Mouse (Mus musculus) hindbrain, embryonic 12.5 days (tissue): Measurements from ENCODE around the gene Pcnx. TPM values are rescaled to one million over a fixed set of nuclear protein-coding genes. Genes with fewer than 3 reads are reported as not detected.

ENCODE experiments used
- ATAC-seq: fragments of 200-750 bp; cut with Nextera tagmentation; 2 replicates; pipeline ENCODE4 v1.8.0; 2017; ENCODE audit warnings: moderate TSS enrichment; ENCODE audit not compliant: low FRiP score
- H3K27ac ChIP-seq: fragments of 300-500 bp; sonication (generic); 2 replicates; pipeline ENCODE4 v1.5.1; 2016; ENCODE audit warnings: mild to moderate bottlenecking
- H3K27me3 ChIP-seq: fragments of 300-500 bp; sonication (generic); 2 replicates; pipeline ENCODE4 v1.6.1; 2016; ENCODE audit warnings: mild to moderate bottlenecking
- H3K36me3 ChIP-seq: fragments of 300-500 bp; sonication (generic); 2 replicates; pipeline ENCODE4 v1.6.1; 2016; ENCODE audit warnings: mild to moderate bottlenecking
- H3K4me1 ChIP-seq: fragments of 300-500 bp; sonication (generic); 2 replicates; pipeline ENCODE4 v1.6.1; 2016
- H3K4me2 ChIP-seq: fragments of 300-500 bp; sonication (generic); replicated peaks from 2 replicates; pipeline ENCODE4 v1.6.1; 2016; ENCODE audit warnings: mild to moderate bottlenecking
- H3K4me3 ChIP-seq: fragments of 300-500 bp; sonication (generic); 2 replicates; pipeline ENCODE4 v1.5.1; 2016; ENCODE audit warnings: mild to moderate bottlenecking
- H3K9ac ChIP-seq: fragments of 300-500 bp; sonication (generic); 2 replicates; pipeline ENCODE4 v1.6.1; 2016; ENCODE audit warnings: mild to moderate bottlenecking, moderate library complexity
- H3K9me3 ChIP-seq: fragments of 300-500 bp; sonication (generic); replicated peaks from 2 replicates; pipeline ENCODE4 v1.6.1; 2016; ENCODE audit warnings: mild to moderate bottlenecking
- WGBS: fragments of 180-500 bp; shearing (Covaris S2); methylation state at CpG from one replicate; pipeline ENCODE4 v1.1.7; 2016; 5-methylcytosine and 5-hydroxymethylcytosine counted together
- polyA plus RNA-seq: library from polyadenylated mRNA; unstranded; fragments of >200 nt; fragmentation: Nextera tagmentation; extraction: Ambion mirVana; gene quantifications from 2 replicates; pipeline ENCODE4 v1.2.1, GENCODE M21; 2016

Pcnx gene
- polyA plus RNA-seq, 1 experiment from 2014 or later, result 13.1 TPM

GRCm38 (mm10) chr12:81857251-81857650 is 2.6 kb upstream of the Pcnx start:
- Histone ChIP-seq H3K27ac (no peak overlapping the region), H3K36me3 (no peaks in the 10 kb centered on the region), H3K9ac (no peak overlapping the region), H3K4me1 (peaks cover 19% of the 10 kb centered on the region), H3K27me3 (peaks cover 6% of the 10 kb centered on the region; the same call in 1 of the 2 replicates), H3K4me2 (no peak overlapping the region), H3K4me3 (no peak overlapping the region), H3K9me3 (no peaks in the 10 kb centered on the region)
- ATAC-seq, result no peak
- 38% methylated on average over 4 of the region's 4 CpGs for WGBS

GRCm38 (mm10) chr12:81857978-81858569 is 1.7 kb upstream of the Pcnx start:
- Histone ChIP-seq H3K9ac (no peak overlapping the region), H3K4me3 (no peak overlapping the region), H3K27me3 (peaks cover 6% of the 10 kb centered on the region; the same call in 1 of the 2 replicates), H3K9me3 (no peaks in the 10 kb centered on the region), H3K4me2 (no peak overlapping the region), H3K36me3 (no peaks in the 10 kb centered on the region), H3K27ac (no peak overlapping the region), H3K4me1 (peaks cover 26% of the 10 kb centered on the region)
- WGBS, result 60% methylated on average over 8 of the region's 8 CpGs
- ATAC-seq, result no peak

GRCm38 (mm10) chr12:81860308-81861181 is 722 bp downstream of the Pcnx start:
- peaks cover 26% of the 10 kb centered on the region for H3K4me1 ChIP-seq
- H3K36me3 ChIP-seq, result no peaks in the 10 kb centered on the region
- peaks cover 6% of the 10 kb centered on the region; the same call in 1 of the 2 replicates for H3K27me3 ChIP-seq
- ATAC-seq, result peak; percentile 85
- peak overlapping the region; percentile 98 for H3K4me3 ChIP-seq
- peak overlapping the region; percentile 68 for H3K4me2 ChIP-seq
- no peaks in the 10 kb centered on the region for H3K9me3 ChIP-seq
- peak overlapping the region; percentile 97 for H3K27ac ChIP-seq
- H3K9ac ChIP-seq, result peak overlapping the region; percentile 98
- under 1% methylated on average over 93 of the region's 107 CpGs for WGBS

GRCm38 (mm10) chr12:81861199-81862085 is 1.6 kb downstream of the Pcnx start:
- Histone ChIP-seq H3K4me2 (peak overlapping the region; percentile 68), H3K4me1 (peaks cover 26% of the 10 kb centered on the region), H3K36me3 (no peaks in the 10 kb centered on the region), H3K9ac (peak overlapping the region; percentile 98), H3K27ac (peak overlapping the region; percentile 97; the same call in 1 of the 2 replicates), H3K9me3 (no peaks in the 10 kb centered on the region), H3K4me3 (peak overlapping the region; percentile 98), H3K27me3 (peaks cover 3% of the 10 kb centered on the region; the same call in 1 of the 2 replicates)
- WGBS, result 22% methylated on average over 18 of the region's 18 CpGs
- ATAC-seq, result no peak

DNA sequence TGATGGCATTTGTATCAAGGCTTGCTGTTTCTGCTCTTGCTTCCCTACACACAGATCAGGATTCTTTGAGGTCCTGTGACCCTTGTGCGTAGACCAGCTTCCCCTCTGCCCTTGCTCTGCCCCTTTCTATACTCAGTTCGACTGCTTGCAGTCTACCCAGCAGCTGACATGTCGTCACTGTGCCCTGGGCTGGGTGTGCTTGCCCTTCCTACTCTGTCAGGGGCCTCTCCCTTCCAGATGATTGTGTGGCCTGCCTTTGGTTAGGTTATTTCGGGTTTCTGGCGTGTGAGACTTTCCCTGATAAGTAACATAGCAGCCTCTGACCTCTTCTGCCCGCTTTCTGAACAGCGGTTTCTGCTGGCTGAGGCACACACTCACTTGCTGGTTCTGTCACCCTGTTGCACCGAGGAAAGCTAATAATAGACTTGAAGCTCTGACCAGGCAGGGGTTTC is 2.6 kb downstream of the Pcnx start:
- no peaks in the 10 kb centered on the region for H3K27me3 ChIP-seq
- ATAC-seq, result no peak
- peak overlapping the region; percentile 98 for H3K4me3 ChIP-seq
- H3K9me3 ChIP-seq, result no peaks in the 10 kb centered on the region
- no peak overlapping the region for H3K27ac ChIP-seq
- H3K4me1 ChIP-seq, result peaks cover 23% of the 10 kb centered on the region
- whole genome bisulfite sequencing, result 35% methylated on average over 8 of the region's 8 CpGs
- peak overlapping the region; percentile 68 for H3K4me2 ChIP-seq
- H3K9ac ChIP-seq, result peak overlapping the region; percentile 37
- no peaks in the 10 kb centered on the region for H3K36me3 ChIP-seq

DNA sequence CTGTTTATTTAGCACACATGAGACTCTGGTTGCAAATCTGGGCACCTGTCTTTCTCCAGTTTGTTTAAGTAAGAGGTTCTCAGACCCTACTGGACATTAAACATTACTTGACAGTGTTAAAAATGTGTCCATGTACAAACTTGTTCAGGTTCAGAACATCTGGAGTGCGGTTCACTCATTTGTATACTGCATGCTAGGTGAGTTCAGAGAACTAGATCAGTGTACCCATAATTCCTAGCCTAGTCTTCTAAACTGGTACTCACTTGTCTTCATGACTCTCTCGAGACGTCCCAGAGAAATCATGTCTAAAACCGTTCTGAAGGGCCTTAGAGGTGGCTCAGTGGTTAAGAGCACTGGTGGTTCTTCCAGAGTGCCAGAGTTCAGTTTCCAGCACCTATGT is 4.1 kb downstream of the Pcnx start:
- Histone ChIP-seq H3K4me1 (peaks cover 21% of the 10 kb centered on the region), H3K4me3 (no peak overlapping the region), H3K4me2 (no peak overlapping the region), H3K27me3 (no peaks in the 10 kb centered on the region), H3K9me3 (no peaks in the 10 kb centered on the region), H3K36me3 (no peaks in the 10 kb centered on the region), H3K9ac (no peak overlapping the region), H3K27ac (no peak overlapping the region)
- 91% methylated on average over 4 of the region's 4 CpGs for WGBS
- ATAC-seq, result no peak

DNA sequence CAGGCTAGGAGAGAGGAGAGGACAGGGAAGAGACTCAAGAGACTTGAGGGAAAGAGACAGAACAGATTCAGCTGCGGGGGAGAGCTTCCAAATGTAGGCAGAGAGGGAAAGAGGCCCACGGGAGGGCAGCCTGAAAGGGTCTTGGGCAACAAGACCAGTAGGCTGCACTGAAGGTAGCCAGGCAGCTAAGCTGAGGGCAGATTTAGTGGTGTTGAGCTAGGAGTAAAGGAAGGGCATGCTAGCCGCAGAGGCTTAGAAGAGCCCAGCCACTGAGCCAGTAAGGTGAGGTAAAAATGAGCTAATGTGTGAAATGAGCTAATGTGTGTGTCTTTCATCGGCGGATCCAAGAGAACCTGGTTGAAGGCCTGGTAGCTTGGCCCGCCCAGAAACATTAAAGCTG is 5.4 kb downstream of the Pcnx start:
- no peak overlapping the region for H3K9ac ChIP-seq
- WGBS, result 91% methylated on average over 6 of the region's 6 CpGs

GRCm38 (mm10) chr12:81867316-81867715 is 7.5 kb downstream of the Pcnx start:
- WGBS, result 91% methylated on average over 4 of the region's 4 CpGs
- no peak for ATAC-seq
- Histone ChIP-seq H3K36me3 (no peaks in the 10 kb centered on the region), H3K27ac (no peak overlapping the region), H3K9me3 (no peaks in the 10 kb centered on the region), H3K4me1 (peaks cover 18% of the 10 kb centered on the region), H3K27me3 (no peaks in the 10 kb centered on the region), H3K4me2 (no peak overlapping the region), H3K4me3 (no peak overlapping the region), H3K9ac (no peak overlapping the region)

More for the DNA sequence above, 5.4 kb downstream of the Pcnx start:
- H3K9me3 ChIP-seq, result no peaks in the 10 kb centered on the region
- ATAC-seq, result no peak
- no peak overlapping the region for H3K4me2 ChIP-seq
- no peak overlapping the region for H3K27ac ChIP-seq
- H3K27me3 ChIP-seq, result no peaks in the 10 kb centered on the region
- peaks cover 24% of the 10 kb centered on the region for H3K4me1 ChIP-seq
- H3K36me3 ChIP-seq, result no peaks in the 10 kb centered on the region
- H3K4me3 ChIP-seq, result no peak overlapping the region

DNA sequence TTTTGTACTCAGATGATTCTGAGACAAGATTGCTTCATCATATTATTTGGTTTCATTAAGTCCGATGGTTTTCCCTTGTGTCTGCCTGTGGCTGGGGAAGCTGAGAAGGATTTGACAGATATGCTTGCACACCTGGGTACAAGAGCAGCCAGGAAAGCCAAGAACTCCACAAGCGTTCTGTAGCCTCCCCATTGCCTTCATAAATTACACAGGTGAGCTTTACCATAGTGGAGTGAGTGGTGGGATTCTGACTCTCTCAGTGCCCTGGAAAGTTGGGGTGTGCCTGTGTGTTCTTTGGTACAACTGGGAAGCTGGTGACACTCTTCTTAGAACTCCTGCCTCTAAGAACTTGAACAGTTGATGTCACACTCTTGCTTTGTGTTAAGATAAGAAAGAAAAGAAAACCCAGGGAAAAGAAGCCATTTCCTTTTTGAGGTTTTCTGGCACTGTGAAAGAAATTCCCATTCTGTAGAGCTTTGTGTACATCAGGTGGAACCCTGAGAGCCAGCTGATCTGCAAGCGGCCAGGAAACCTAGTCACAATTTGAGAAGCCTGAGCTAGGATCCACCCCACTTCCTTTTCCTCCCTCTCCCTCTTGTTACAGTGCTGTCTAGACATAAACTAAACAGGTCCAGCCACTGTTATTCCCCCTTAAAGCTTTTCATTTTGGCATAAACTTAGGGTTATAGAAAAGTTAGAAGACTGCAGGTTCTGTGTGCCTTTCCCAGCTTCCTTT is 9.6 kb downstream of the Pcnx start:
- 84% methylated on average over 3 of the region's 3 CpGs for WGBS

GRCm38 (mm10) chr12:81873345-81873744 is 13.5 kb downstream of the Pcnx start:
- no peak for ATAC-seq
- Histone ChIP-seq H3K4me3 (no peak overlapping the region), H3K9me3 (no peaks in the 10 kb centered on the region), H3K27ac (no peak overlapping the region), H3K27me3 (no peaks in the 10 kb centered on the region), H3K36me3 (no peaks in the 10 kb centered on the region), H3K4me2 (no peak overlapping the region), H3K9ac (no peak overlapping the region), H3K4me1 (peaks cover 20% of the 10 kb centered on the region)
- 57% methylated on average over 4 of the region's 4 CpGs for WGBS

More for the DNA sequence above, 9.6 kb downstream of the Pcnx start:
- Histone ChIP-seq H3K4me1 (peaks cover 20% of the 10 kb centered on the region), H3K27me3 (no peaks in the 10 kb centered on the region), H3K9me3 (no peaks in the 10 kb centered on the region), H3K4me2 (no peak overlapping the region), H3K4me3 (no peak overlapping the region), H3K9ac (no peak overlapping the region), H3K27ac (no peak overlapping the region), H3K36me3 (no peaks in the 10 kb centered on the region)
- ATAC-seq, result no peak

- WGBS, result 100% methylated on average over 3 of the region's 3 CpGs
- no peak overlapping the region for H3K4me3 ChIP-seq
- no peak for ATAC-seq
- peaks cover 7% of the 10 kb centered on the region for H3K4me1 ChIP-seq
- no peaks in the 10 kb centered on the region for H3K27me3 ChIP-seq
- no peaks in the 10 kb centered on the region for H3K9me3 ChIP-seq
- H3K4me2 ChIP-seq, result no peak overlapping the region
- H3K36me3 ChIP-seq, result no peaks in the 10 kb centered on the region
- no peak overlapping the region for H3K27ac ChIP-seq
- no peak overlapping the region for H3K9ac ChIP-seq
Observed at GRCm38 (mm10) chr12:81880161-81880560, 20.3 kb downstream of the Pcnx start.
